Mouse (Mus musculus): Measurements from ENCODE around the gene Snx15. TPM values are rescaled to one million over a fixed set of nuclear protein-coding genes. Genes with fewer than 3 reads are reported as not detected.

Gene Snx15
- polyA plus RNA-seq, 1 experiment from 2014 or later = 31.7 TPM

GRCm38 (mm10) chr19:6085417-6085879 lies 42.7 kb downstream of the Snx15 start:
- Histone ChIP-seq H3K4me1 (replicated peaks) (peaks cover 10% of the 10 kb centered on the region), H3K36me3 (peaks cover 29% of the 10 kb centered on the region), H3K27ac (peak overlapping the region; percentile 54), H3K9me3 (no peaks in the 10 kb centered on the region), H3K27me3 (replicated peaks) (no peaks in the 10 kb centered on the region), H3K4me2 (replicated peaks) (peak overlapping the region; percentile 75), H3K9ac (peak overlapping the region; percentile 60), H3K4me3 (replicated peaks) (peak overlapping the region; percentile 65)
- under 1% methylated on average over 17 of the region's 17 CpGs for WGBS
- peak; percentile 83 for ATAC-seq

- H3K36me3 ChIP-seq = peaks cover 26% of the 10 kb centered on the region
- peak within 1 kb of the TSS; percentile 65 for H3K4me3 ChIP-seq (replicated peaks)
- H3K9me3 ChIP-seq = no peaks in the 10 kb centered on the region
- WGBS = under 1% methylated on average over 58 of the region's 58 CpGs
- peak within 1 kb of the TSS; percentile 54 for H3K27ac ChIP-seq
- peak within 1 kb of the TSS; percentile 75 for H3K4me2 ChIP-seq (replicated peaks)
- peak within 1 kb of the TSS; percentile 62 for H3K9ac ChIP-seq
- no peaks in the 10 kb centered on the region for H3K27me3 ChIP-seq (replicated peaks)
- peak; percentile 94 for ATAC-seq
- H3K4me1 ChIP-seq (replicated peaks) = peaks cover 10% of the 10 kb centered on the region
Observed at GRCm38 (mm10) chr19:6084478-6085248, 43.4 kb downstream of the Snx15 start, which contains the start of the genes Zfpl1 and Cdca5. Zfpl1 (minus strand) TSS chr19:6084956. Cdca5 (plus strand) TSS chr19:6084983.

GRCm38 (mm10) chr19:6082156-6082555 lies 45.9 kb downstream of the Snx15 start, which contains the start of gene Gm28374:
Gm28374 (minus strand) TSS chr19:6082256.
- ATAC-seq = no peak
- Histone ChIP-seq H3K4me1 (replicated peaks) (peaks cover 10% of the 10 kb centered on the region), H3K4me3 (replicated peaks) (no peak within 1 kb of the TSS), H3K36me3 (peaks cover 26% of the 10 kb centered on the region), H3K27ac (no peak within 1 kb of the TSS), H3K9ac (no peak within 1 kb of the TSS), H3K9me3 (no peaks in the 10 kb centered on the region), H3K4me2 (replicated peaks) (no peak within 1 kb of the TSS), H3K27me3 (replicated peaks) (no peaks in the 10 kb centered on the region)
- WGBS = 89% methylated on average over 9 of the region's 9 CpGs

- no peak for ATAC-seq
- no peak within 1 kb of the TSS for H3K4me2 ChIP-seq (replicated peaks)
- 92% methylated on average over 12 of the region's 12 CpGs for WGBS
Observed at GRCm38 (mm10) chr19:6079983-6080480, 48.1 kb downstream of the Snx15 start, which contains the start of gene Tmem262. Tmem262 (plus strand) TSS chr19:6080033.

GRCm38 (mm10) chr19:6076564-6077393 lies 51.3 kb downstream of the Snx15 start, which contains the start of gene Vps51:
Vps51 (minus strand) TSS chr19:6077231.
- peak; percentile 93 for ATAC-seq
- Histone ChIP-seq H3K9ac (peak within 1 kb of the TSS; percentile 81), H3K36me3 (peaks cover 14% of the 10 kb centered on the region), H3K27ac (peak within 1 kb of the TSS; percentile 89), H3K27me3 (replicated peaks) (no peaks in the 10 kb centered on the region), H3K9me3 (no peaks in the 10 kb centered on the region), H3K4me3 (replicated peaks) (peak within 1 kb of the TSS; percentile 85), H3K4me2 (replicated peaks) (peak within 1 kb of the TSS; percentile 84), H3K4me1 (replicated peaks) (peaks cover 9% of the 10 kb centered on the region)
- WGBS = 1% methylated on average over 33 of the region's 33 CpGs

More at GRCm38 (mm10) chr19:6079983-6080480, 48.1 kb downstream of the Snx15 start, which contains the start of gene Tmem262:
- Histone ChIP-seq H3K4me1 (replicated peaks) (peaks cover 15% of the 10 kb centered on the region), H3K27me3 (replicated peaks) (no peaks in the 10 kb centered on the region), H3K9ac (no peak within 1 kb of the TSS), H3K4me3 (replicated peaks) (no peak within 1 kb of the TSS), H3K36me3 (peaks cover 21% of the 10 kb centered on the region), H3K9me3 (no peaks in the 10 kb centered on the region), H3K27ac (no peak within 1 kb of the TSS)

- 87% methylated on average over 5 of the region's 5 CpGs for WGBS
- ATAC-seq = no peak
- Histone ChIP-seq H3K9me3 (no peaks in the 10 kb centered on the region), H3K9ac (no peak overlapping the region), H3K27ac (no peak overlapping the region), H3K4me2 (replicated peaks) (no peak overlapping the region), H3K27me3 (replicated peaks) (no peaks in the 10 kb centered on the region), H3K4me1 (replicated peaks) (peaks cover 9% of the 10 kb centered on the region), H3K4me3 (replicated peaks) (no peak overlapping the region), H3K36me3 (peaks cover 26% of the 10 kb centered on the region)
Observed at GRCm38 (mm10) chr19:6073889-6074288, 54.2 kb downstream of the Snx15 start.

GRCm38 (mm10) chr19:6071261-6071660 lies 56.8 kb downstream of the Snx15 start:
- Histone ChIP-seq H3K4me1 (replicated peaks) (peaks cover 24% of the 10 kb centered on the region), H3K9me3 (no peaks in the 10 kb centered on the region), H3K4me3 (replicated peaks) (no peak overlapping the region), H3K9ac (no peak overlapping the region), H3K27me3 (replicated peaks) (no peaks in the 10 kb centered on the region), H3K4me2 (replicated peaks) (no peak overlapping the region), H3K36me3 (peaks cover 26% of the 10 kb centered on the region), H3K27ac (no peak overlapping the region)
- 94% methylated on average over 19 of the region's 19 CpGs for WGBS
- no peak for ATAC-seq

GRCm38 (mm10) chr19:6070571-6071250 lies 57.4 kb downstream of the Snx15 start:
- H3K9me3 ChIP-seq = no peaks in the 10 kb centered on the region

GRCm38 (mm10) chr19:6069851-6070250 lies 58.3 kb downstream of the Snx15 start:
- Histone ChIP-seq H3K27ac (no peak overlapping the region), H3K4me1 (replicated peaks) (peaks cover 21% of the 10 kb centered on the region), H3K27me3 (replicated peaks) (no peaks in the 10 kb centered on the region), H3K36me3 (peaks cover 26% of the 10 kb centered on the region), H3K9me3 (no peaks in the 10 kb centered on the region), H3K9ac (no peak overlapping the region), H3K4me2 (replicated peaks) (no peak overlapping the region), H3K4me3 (replicated peaks) (no peak overlapping the region)
- 91% methylated on average over 10 of the region's 10 CpGs for WGBS
- ATAC-seq = no peak

More at GRCm38 (mm10) chr19:6070571-6071250, 57.4 kb downstream of the Snx15 start:
- Histone ChIP-seq H3K4me3 (replicated peaks) (no peak overlapping the region), H3K36me3 (peaks cover 26% of the 10 kb centered on the region), H3K27me3 (replicated peaks) (no peaks in the 10 kb centered on the region), H3K9ac (no peak overlapping the region), H3K4me2 (replicated peaks) (no peak overlapping the region), H3K27ac (no peak overlapping the region), H3K4me1 (replicated peaks) (peaks cover 21% of the 10 kb centered on the region)
- WGBS = 87% methylated on average over 31 of the region's 31 CpGs
- ATAC-seq = no peak
